Mouse (Mus musculus) stomach, postnatal 0 days (tissue): ENCODE data around the gene Pkp4.

Source experiments
- CTCF ChIP-seq: IDR thresholded peaks from 2 replicates; pipeline ENCODE4 v1.5.1; 2016; ENCODE audit warnings: antibody characterized with exemption, low read depth, mild to moderate bottlenecking, moderate library complexity
- EP300 ChIP-seq: optimal IDR thresholded peaks from 2 replicates; pipeline ENCODE3; 2016; ENCODE audit warnings: antibody characterized with exemption

DNA sequence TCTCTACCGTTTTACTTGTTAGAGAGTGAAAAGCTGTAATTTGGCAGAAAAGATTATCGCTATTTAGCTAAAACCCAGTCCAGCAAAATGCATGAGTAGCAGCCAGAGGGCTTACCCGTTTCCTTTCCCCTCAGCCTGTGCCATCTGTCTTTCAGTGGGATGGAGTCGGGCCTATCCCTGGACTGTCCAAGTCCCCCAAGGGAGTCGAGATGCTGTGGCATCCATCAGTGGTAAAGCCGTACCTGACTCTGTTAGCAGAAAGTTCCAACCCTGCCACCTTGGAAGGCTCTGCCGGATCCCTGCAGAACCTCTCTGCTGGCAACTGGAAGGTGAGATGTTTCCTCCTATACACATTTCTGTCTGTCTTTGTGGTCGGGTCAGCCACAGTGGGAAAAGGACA lies 178.3 kb downstream of the Pkp4 start:
- TF ChIP-seq CTCF (no peak), EP300 (no peak)
